Mouse (Mus musculus): Measurements from ENCODE around the gene Etv6.
A peak's percentile ranks its signal among the peaks of the same experiment; 100 is the strongest.

DNA sequence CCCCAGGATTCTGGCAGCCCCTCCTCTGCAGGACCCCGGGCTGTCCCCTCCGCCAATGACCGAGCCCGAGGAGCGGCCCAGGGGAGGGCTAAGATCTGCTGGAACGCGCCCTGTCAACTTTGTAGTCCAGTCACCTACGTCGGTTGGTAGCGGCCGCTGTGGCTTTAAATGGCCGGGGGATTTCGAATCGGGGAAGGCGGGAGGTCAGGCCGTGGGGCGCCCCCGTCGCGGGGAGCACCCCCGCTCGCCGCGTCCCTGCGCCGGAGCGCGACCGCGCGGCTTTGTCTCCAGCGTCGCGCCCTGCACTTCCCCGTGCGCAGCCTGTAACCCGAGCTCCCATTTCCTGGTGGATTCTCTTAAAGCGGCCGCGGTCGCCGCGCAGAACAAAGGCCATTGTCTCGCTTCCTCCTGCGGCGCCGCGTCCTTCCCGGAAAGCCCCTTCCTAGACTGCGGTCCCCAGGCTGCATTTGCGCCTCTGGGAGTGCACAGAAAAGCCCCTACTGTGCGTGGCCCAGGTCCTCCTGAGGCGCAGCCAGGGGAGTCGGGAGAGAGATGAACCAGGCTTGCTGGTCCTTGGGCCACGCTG lies 503 bp upstream of the Etv6 start:
- TF ChIP-seq CTCF (IDR thresholded peaks at IDR 0.05; ENCODE audit: borderline replicate concordance, insufficient read depth, low read length) (no peak), POLR2A (IDR thresholded peaks at IDR 0.05; ENCODE audit: low read depth, low read length) (peak; percentile 65)
